Mouse (Mus musculus) natural killer cell, adult 2 months (primary cell): Measurements from ENCODE around the gene Hoxd8.

Experiments used
- DNase-seq, 2 experiments: peaks; one replicate each; pipeline ENCODE4 v3.0.0; 2022; ENCODE audit warnings: low spot score in 2 of 2

Hoxd8 gene

DNA sequence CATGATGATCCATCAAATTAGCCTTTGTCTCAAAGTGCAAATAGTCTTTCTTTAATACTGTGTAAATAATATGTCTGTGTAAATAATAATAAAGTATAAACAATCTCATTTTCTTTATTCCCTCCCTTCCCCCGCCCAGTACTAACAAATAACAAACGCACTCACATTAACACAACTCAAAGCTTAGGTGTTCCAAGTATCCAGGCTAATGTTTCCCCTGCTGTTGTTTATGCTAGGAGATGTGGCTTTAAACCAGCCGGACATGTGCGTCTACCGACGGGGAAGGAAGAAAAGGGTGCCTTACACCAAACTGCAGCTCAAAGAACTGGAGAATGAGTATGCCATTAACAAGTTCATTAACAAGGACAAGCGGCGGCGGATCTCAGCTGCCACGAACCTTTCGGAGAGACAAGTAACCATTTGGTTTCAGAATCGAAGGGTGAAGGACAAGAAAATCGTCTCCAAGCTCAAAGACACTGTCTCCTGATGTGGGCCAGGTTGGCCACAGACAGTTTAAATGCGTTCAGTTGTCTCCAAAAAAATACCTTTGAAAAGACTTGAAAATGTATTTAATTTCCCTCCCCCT is 34.7 kb upstream of the Hoxd8 start:
- DNase-seq: no peak

DNA sequence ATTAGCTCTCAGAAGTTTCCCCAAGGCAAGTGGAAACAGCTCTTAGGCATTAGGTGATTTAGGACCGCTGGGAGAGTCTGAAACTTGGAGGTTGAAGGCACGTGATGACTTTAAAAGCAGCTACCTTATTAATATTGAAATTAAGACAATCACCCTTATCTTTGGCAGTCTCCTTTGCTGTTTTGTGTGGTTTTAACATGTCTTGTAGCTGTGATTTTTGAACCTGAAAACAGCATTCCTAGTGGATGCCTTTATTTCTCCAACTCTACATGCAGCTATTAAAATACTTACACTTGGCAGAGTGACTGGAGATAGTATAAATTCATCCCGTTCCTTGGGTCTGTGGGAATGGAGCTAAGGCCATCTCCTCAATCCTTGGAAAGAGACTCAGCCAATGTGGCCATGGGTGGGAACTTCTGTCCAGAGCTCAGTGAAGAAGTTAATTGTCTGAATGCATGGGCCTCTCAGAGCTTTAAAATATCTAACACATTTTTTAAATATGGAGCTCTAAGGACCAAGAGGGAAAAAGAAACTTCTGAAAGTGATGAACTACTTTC is 33.7 kb upstream of the Hoxd8 start:
- no peak for DNase-seq

DNA sequence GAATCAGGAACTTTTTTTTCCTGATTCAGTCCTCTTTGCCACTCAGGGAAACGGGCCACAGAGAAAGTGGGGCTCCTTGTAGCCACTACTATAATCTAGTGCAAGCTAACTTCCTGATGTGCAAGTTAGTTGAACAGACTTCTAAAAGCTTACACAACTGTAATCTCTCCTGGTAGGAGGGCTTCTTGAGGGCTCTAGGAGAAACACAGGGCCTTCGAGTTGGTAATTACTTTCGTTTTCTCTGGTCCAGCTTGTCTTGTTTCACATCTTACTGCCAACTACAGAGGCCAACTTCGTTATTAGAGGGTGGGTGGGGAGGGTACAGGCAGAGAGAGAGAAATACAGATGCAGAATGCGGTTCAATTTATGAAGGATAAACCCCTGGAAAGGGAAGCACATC is 32.6 kb upstream of the Hoxd8 start:
- DNase-seq: no peak

DNA sequence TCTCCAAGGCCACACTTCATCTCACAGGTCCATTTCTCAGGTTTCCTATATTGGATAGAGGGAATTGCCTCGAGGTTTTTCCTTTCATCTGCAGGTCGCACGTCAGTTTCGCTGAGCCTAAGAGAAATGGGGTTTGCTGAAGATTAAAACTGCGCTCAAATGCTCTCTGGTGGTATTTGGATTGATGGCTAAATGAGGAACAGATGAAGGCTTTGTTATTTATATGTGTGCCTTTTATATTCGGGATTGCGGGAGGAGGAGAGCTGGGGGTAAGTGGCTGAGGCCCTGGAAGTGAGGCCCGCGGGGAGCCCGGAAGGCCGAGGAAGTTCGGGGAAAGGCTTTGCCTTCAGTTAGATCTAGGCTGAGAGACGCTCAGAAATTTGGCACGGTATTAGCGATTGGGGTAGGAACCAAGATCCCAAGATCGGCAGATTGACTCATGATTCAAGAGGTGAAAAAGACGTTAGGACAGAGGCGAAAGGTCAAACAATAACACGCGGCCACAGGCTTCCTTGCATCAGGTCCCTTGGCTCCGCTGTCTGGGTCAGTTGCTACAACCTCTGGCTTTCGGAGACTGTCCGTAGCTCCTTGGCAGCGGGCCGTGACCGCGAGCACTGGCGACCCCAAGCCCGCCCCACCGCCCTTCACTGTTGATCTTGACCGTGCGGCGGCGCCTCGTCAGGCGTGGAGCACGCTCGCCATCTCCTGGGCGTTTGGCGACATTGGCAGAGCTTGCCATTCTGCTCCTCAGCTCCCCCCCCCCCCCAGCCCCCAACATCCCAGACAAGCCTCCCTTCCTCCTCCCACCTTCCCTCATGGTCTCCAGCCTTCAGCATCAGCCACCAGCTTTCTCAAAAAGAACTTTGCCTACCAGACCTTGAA is 31.7 kb upstream of the Hoxd8 start:
- DNase-seq: peak; percentile 47 to 53

DNA sequence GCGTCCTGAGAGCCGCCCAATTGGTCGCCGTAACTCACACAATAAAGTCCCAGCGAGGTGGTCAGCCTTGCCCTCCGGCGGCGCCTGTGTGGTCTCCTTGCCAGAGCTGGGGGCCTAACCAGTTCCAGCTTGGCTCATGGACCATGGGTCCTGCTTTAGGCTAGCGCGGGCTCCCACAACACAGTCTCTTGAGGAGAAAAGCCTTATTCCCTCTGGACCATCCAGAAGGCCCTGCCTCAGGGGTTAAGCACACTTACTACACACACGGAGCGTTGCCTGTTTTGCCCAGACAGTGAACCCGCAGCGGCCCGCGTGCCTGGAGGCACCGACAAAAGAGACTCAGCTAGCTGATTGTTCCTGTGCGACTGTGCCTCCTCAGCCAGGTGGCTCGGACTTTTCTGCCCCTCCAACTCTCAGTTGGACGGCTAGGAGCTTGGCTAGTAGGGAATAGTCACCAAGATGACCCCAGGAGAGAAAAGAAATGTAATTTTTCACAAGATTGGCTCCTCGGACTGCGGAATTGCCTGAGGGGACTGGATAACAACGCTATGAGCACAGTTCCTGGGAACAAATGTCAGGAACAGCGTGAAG is 30.5 kb upstream of the Hoxd8 start:
- DNase-seq: no peak

DNA sequence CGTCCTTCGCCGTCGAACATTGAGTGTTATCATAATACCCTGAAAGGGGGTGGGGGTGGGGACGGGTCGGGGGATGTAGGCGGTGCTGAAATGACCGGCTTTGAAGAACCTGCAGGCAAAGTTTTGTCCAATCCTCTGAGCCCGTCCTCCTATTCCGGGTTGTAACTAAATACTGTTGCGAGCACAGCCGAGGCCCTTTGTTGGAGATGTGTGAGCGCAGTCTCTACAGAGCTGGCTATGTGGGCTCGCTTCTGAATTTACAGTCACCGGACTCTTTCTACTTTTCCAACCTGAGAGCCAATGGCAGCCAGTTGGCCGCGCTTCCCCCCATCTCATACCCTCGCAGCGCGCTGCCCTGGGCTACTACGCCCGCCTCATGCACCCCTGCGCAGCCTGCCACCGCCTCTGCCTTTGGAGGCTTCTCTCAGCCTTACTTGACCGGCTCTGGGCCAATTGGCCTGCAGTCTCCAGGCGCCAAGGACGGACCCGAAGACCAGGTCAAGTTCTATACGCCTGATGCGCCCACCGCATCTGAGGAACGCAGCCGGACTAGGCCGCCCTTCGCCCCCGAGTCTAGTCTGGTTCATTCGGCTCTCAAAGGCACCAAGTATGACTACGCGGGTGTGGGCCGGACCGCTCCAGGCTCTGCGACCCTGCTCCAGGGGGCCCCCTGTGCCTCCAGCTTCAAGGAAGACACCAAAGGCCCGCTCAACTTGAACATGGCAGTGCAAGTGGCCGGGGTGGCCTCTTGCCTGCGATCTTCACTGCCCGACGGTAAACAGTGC is 29.3 kb upstream of the Hoxd8 start, which contains the start of gene Hoxd12:
TSS of gene Hoxd12 (plus strand) at position 133 of the 785 bp plus-strand sequence.
- DNase-seq: no peak

DNA sequence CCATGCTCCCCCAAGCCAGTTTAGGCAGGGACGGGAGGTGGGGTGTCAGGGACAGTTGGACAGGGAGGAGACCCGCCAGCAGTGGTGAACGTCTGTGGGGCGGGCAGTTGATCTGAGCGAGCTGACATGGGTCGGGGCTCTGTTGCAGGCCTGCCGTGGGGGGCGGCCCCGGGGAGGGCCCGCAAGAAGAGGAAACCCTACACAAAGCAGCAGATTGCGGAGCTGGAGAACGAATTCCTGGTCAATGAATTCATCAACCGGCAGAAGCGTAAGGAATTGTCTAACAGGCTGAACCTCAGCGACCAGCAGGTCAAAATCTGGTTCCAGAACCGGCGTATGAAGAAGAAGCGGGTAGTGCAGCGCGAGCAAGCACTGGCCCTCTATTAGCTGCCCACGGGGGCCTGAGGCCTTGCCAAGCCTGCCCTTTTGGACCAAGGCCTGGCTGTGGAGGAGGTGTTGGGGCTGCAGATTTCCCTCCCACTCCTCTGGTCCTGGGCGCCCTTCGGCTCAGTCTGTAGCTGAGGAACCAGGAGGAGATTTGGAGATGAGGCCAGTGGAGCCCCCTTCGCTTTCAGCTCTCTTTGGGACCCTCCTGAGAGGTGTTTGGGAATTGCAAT is 28.6 kb upstream of the Hoxd8 start:
- DNase-seq: no peak

DNA sequence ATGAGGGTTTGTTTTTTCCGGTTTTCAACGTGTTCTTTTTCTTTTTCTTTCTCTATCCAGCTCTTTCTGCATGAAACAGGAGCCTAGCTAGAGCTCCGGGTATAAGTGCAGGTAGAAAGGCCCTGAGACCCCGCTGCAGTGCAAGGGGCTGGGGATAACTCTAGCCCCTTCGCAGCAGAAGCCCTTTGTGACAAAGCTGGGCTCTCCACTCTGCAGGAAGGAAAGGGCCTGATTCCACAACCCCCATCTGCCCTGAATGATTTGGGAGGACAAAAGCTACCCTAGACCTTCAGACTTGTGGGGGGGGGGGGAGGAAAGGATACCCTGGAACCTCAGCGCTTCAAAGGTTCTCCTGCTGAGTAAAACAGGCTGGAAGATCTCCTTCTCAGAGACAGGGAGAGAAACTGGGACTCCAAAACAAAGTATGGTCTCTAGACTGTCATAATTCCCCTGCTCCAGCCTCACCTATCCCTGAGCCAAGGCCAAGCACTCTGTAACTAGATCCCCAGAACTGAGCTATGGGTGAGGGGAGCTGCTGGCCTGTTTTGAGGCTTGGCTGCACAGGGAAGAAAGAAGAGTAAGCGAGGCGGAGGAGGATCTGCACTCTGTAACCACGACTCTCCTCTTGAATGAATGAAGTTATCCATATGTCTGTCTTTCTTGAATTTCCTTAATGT is 27.9 kb upstream of the Hoxd8 start:
- DNase-seq: no peak

DNA sequence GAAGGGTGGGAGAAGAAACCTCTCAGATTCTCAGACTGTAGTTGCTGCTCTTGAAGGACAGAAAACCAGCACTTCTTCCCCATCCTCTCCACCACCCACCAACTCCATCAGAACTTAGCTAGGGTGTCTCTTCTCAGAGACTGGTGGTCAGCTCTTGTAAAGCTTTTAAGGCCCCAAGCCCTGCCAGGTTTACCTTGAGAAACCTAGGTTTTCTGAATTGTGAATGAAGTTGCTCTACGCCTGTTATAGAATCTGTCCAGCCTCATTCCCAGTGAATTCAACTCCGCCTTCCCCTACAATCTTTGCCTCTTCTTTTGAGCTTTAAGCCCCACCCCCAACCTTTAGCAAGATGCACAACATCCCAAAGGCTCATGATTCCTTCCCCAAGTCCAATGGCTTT is 27.3 kb upstream of the Hoxd8 start:
- no peak for DNase-seq

DNA sequence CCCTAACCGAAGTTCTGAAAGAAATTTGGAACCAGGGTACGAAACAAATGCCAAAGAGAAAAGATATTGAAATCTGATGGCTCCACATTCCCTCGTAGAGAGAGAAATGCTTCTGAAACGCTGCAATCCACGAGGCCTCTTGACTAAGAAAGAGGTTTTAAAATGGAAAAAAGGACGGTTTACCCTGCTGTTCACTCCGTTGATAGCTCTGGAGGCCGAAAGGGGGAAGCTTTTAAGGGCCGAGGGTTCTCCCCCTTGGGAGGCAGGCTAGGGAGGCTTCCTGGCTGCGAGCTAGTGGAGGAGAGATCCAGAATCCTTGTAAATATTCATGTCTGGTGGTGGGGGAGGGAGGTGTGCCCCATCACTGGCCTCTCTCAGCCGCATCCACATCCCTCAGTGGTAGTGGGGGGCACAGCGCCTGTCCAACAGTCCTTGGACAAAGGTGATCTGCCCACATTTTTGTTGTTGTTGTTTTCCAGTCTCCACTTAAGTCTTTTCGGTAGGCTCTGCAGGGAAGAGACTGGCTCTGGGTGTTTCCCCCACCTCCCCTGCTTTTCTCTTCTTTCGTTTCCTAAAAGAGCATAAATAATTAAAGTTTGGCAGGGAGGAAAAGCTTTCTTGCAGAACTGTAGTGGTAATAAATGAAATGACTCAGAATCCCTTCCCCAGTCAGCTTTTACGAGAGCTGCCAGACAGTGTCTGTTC is 25.4 kb upstream of the Hoxd8 start, which contains the start of gene Hoxd11:
TSS of gene Hoxd11 (plus strand) at position 667 of the 705 bp plus-strand sequence.
- DNase-seq: no peak

DNA sequence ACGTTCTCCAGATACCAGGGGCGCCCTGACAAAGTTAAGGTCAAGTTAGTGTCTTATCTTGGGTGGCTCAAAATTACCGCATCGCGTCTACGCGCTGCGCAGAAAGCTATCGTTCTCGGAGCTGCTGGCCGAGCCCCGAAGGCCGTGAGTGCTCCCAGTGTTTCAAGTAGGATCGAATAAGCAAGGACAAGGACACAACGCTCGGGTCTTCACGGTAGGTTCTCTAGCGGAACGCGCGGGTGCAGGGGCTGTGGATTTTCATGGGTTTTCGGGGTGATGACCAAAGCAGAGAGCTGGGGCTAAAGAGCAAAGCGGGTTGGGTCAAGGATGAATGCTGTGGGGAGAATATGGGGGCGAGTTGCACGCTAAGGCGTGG is 24.8 kb upstream of the Hoxd8 start:
- no peak for DNase-seq

DNA sequence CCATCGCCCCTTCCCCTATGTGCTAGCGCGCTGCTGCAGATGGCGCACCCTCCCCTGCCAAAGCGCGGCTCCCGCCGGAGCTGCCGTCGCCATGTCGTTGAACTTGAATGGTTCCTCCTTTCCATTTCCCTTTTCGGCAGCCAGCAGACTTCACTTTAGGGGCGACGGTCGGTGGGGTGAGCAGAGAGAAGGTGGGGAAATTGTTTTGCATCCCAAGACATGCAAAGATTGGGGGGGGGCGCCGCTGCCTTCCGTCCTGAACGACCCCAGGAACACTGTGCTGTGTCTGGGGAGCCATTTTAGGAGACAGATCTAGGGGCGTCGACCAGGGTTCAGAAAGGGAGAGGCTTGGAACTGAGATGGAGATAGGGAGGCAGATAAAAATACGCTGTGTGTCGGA is 24.4 kb upstream of the Hoxd8 start:
- no peak for DNase-seq

DNA sequence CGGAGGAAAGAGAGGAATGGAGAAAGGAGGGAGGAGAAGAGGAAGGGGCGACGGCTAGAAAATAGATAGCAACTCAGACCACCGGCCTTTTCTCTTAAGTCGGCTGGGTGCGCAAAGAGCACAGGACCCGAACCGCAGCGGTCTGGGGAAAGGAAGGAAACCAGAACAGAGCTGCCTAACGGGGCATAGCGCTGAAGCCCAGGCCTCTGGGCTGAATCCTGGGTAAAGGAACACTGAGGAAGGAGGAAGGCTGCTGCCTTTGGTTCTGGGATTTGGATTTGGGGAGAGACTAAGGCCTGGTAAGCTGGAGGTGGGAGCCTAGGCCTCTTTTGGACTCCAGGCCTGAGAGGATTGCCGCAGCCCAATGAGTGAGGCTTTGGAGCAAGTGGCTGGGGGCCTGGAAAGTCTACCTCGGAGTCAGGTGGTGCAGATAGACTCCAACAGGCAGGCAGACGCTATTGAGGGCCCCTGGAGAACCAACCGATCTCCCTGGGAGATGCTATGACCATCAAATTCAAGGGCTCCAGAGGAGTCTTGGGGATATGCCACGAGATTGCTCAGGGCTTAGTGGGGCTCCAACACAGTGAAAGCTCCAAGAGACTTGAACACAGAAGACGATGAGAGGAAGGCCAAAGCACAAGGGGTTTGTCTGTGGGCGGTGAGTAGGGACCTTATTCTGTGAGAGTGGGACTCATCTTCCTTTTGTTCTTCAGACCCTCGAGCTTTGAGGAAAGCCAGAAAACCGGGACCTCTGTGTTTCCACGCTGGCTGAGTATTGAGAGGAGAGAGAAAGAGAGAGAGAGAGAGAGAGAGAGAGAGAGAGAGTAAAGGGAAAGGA is 23.6 kb upstream of the Hoxd8 start:
- DNase-seq: no peak

DNA sequence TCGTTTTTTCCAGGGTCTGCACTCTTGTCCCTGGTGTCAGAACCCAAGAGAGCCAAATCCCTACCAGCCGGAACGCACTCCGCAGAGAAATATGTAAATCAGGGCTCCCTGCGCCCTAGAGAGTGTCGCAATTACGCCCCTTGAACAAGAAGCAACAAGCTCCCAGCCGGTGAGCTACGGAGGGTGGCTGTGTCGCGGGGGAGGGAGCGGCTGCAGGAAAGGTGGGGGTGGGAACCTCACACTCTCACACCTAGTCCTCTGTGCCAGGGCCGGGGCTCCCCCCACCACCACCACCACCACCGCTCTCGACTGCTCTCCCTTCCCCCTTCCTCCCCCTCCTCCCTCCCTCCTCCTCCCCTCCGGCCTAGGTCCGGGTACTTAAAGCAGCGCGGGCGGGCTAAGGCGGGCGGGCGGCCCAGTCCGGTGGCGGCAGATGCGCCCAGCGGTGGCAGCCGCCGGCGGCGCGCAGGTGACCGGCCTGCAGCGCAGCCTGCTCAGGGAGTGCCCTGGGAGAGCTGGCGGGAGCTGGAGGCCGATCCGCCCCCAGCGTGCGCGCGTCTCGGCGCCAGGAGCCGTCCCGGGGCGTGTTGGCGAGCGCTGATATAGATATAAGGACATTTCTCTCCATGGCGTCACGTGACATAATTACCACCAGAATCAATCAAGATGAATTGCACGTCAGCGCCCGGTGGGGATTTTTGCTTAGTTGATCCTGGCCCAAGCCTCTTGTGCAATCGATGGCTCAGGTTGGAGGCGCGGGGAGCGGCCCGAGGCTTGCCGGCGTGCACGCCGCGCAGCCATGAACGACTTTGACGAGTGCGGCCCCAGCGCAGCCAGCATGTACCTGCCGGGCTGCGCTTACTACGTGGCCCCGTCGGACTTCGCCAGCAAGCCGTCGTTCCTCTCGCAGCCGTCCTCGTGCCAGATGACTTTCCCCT is 22.6 kb upstream of the Hoxd8 start:
- DNase-seq: no peak

DNA sequence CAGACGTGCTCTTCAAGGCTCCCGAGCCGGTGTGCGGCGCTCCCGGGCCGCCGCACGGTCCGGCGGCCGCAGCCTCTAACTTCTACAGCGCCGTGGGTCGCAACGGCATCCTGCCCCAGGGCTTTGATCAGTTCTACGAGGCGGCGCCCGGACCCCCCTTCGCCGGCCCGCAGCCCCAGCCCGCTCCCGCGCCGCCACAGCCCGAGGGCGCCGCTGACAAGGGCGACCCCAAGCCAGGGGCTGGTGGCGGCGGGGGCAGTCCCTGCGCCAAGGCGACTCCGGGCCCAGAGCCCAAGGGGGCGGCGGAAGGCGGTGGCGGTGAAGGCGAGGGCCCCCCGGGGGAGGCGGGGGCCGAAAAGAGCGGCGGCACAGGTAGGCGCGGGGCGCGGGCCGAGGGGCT is 21.6 kb upstream of the Hoxd8 start:
- DNase-seq: no peak

DNA sequence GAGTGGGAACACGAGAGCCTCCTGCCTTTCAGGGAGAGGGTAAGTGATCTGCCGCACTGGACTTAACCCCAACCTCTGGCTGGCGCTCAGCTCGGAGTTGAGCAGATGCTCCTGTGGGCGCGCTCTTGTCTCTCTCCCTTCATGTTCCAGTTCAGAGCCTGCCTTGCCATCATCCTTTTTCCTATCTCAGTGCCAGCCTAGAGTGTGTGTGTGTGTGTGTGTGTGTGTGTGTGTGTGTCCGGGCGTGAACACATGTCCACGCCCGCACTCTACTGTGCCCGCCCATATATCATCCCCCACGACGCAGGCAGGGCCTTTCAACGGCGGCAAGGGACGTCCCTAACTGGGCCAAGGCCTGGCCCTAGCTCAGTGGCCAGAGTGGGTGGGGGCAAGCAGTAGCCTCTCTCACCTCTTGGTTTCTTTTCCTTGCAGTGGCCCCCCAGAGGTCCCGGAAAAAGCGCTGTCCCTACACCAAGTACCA is 20.9 kb upstream of the Hoxd8 start:
- no peak for DNase-seq

DNA sequence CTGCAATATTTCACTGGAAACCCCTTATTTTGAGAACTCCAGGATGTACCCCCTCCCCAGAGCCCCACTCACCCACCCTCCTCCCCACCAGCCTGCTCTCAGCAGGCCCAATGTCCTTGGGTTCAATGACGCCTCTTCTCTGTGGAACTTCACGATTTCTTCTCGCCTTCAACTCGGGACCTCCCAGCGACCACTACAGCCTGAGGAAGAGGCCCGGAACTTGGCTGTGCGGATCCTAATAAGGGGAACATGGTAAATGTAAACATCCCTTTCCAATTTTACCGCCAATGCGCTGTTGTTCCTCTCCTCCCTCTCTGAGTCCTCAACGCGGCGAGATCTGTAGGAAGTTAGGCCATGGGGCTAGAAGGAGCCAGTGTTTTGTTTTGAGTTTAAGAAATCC is 20.3 kb upstream of the Hoxd8 start:
- DNase-seq: no peak

DNA sequence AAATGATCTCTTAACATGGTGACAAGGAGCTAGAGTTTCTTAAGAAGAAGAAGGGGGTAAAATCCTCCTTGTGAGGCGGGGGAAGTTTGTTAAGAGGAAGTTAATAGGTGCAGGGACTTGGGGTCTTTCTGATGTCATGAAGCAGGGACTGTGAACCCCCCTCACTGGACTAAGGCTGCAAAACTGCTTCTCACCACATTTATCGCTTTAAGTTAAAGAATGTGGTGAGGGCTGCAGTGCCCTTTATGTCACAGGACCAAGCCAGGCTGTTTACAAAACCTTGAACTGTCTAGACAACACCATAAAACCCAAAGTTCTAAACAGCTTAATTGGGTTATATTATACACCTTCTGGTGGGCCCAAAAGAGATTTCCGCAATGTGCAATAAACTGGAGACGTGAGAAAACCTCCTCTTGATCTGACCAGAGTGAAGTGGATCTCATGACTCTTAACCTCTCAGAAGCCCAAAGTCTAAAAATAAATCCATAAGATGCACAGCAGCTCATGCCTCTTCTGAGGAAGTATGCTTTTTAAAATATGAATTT is 19.3 kb upstream of the Hoxd8 start:
- no peak for DNase-seq
